Mouse (Mus musculus): ENCODE measurements around the gene Zbtb16. TPM values are rescaled to one million over a fixed set of nuclear protein-coding genes. Genes with fewer than 3 reads are reported as not detected.

The Zbtb16 gene
- polyA plus RNA-seq, 1 experiment from 2014 or later, result 2.5 TPM

- Histone ChIP-seq H3K36me3 (replicated peaks; ENCODE audit: insufficient read depth, low read length) (no peaks in the 10 kb centered on the region), H3K4me1 (ENCODE audit: insufficient read depth) (peaks cover 44% of the 10 kb centered on the region), H3K9me3 (ENCODE audit: low read length) (no peaks in the 10 kb centered on the region), H3K27me3 (ENCODE audit: insufficient read depth, low read length) (no peaks in the 10 kb centered on the region), H3K4me2 (ENCODE audit: low read depth, low read length) (no peak overlapping the region), H3K4me3 (ENCODE audit: low read depth, low read length) (no peak overlapping the region), H3K9ac (replicated peaks) (no peak overlapping the region), H3K27ac (ENCODE audit: low read depth) (peak overlapping the region; percentile 66)
- DNase-seq, result no peak
- WGBS (ENCODE audit: insufficient replicate concordance), result 12% methylated on average over 8 of the region's 8 CpGs
- peak; percentile 16; the same call in 1 of the 2 replicates for ATAC-seq
- TF ChIP-seq EP300 (IDR thresholded peaks at IDR 0.05; ENCODE audit: low read depth), result no peak
- TF ChIP-seq CTCF (IDR thresholded peaks at IDR 0.05; ENCODE audit: low read depth), result no peak
Observed at GRCm38 (mm10) chr9:48795095-48795494, 40.9 kb downstream of the Zbtb16 start.

GRCm38 (mm10) chr9:48794463-48794862, 41.6 kb downstream of the Zbtb16 start:
- H3K27me3 ChIP-seq (ENCODE audit: insufficient read depth, low read length), result no peaks in the 10 kb centered on the region
- no peak overlapping the region for H3K4me2 ChIP-seq (ENCODE audit: low read depth, low read length)
- no peak overlapping the region for H3K4me3 ChIP-seq (ENCODE audit: low read depth, low read length)
- TF ChIP-seq CTCF (IDR thresholded peaks at IDR 0.05; ENCODE audit: low read depth) (no peak), EP300 (IDR thresholded peaks at IDR 0.05; ENCODE audit: low read depth) (no peak)
- no peaks in the 10 kb centered on the region for H3K9me3 ChIP-seq (ENCODE audit: low read length)
- no peak overlapping the region for H3K9ac ChIP-seq (replicated peaks)
- no peak for ATAC-seq
- 0 out of 2 replicates have a peak overlapping the region, but pooled peaks have one; percentile 66 for H3K27ac ChIP-seq (ENCODE audit: low read depth)
- DNase-seq, result no peak
- WGBS (ENCODE audit: insufficient replicate concordance), result 53% methylated on average over 2 of the region's 2 CpGs
- peaks cover 44% of the 10 kb centered on the region for H3K4me1 ChIP-seq (ENCODE audit: insufficient read depth)
- no peaks in the 10 kb centered on the region for H3K36me3 ChIP-seq (replicated peaks; ENCODE audit: insufficient read depth, low read length)

- TF ChIP-seq EP300 (IDR thresholded peaks at IDR 0.05; ENCODE audit: low read depth) (no peak), CTCF (IDR thresholded peaks at IDR 0.05; ENCODE audit: low read depth) (no peak)
- Histone ChIP-seq H3K4me1 (ENCODE audit: insufficient read depth) (peaks cover 38% of the 10 kb centered on the region), H3K27ac (ENCODE audit: low read depth) (no peak overlapping the region), H3K4me3 (ENCODE audit: low read depth, low read length) (no peak overlapping the region), H3K36me3 (replicated peaks; ENCODE audit: insufficient read depth, low read length) (no peaks in the 10 kb centered on the region), H3K27me3 (ENCODE audit: insufficient read depth, low read length) (no peaks in the 10 kb centered on the region), H3K9me3 (ENCODE audit: low read length) (no peaks in the 10 kb centered on the region), H3K9ac (replicated peaks) (no peak overlapping the region), H3K4me2 (ENCODE audit: low read depth, low read length) (no peak overlapping the region)
- WGBS (ENCODE audit: insufficient replicate concordance), result 48% methylated on average over 4 of the region's 4 CpGs
- ATAC-seq (no peak), DNase-seq (no peak)
Observed at GRCm38 (mm10) chr9:48793638-48794188, 42.3 kb downstream of the Zbtb16 start.

- Histone ChIP-seq H3K36me3 (replicated peaks; ENCODE audit: insufficient read depth, low read length) (no peaks in the 10 kb centered on the region), H3K4me3 (ENCODE audit: low read depth, low read length) (no peak overlapping the region), H3K9ac (replicated peaks) (no peak overlapping the region), H3K27me3 (ENCODE audit: insufficient read depth, low read length) (no peaks in the 10 kb centered on the region), H3K4me1 (ENCODE audit: insufficient read depth) (peaks cover 41% of the 10 kb centered on the region), H3K9me3 (ENCODE audit: low read length) (no peaks in the 10 kb centered on the region), H3K4me2 (ENCODE audit: low read depth, low read length) (no peak overlapping the region), H3K27ac (ENCODE audit: low read depth) (no peak overlapping the region)
- ATAC-seq (no peak), DNase-seq (no peak)
- 73% methylated on average over 10 of the region's 10 CpGs for WGBS (ENCODE audit: insufficient replicate concordance)
- TF ChIP-seq CTCF (IDR thresholded peaks at IDR 0.05; ENCODE audit: low read depth), result no peak
- TF ChIP-seq EP300 (IDR thresholded peaks at IDR 0.05; ENCODE audit: low read depth), result no peak
Observed at GRCm38 (mm10) chr9:48790575-48790974, 45.4 kb downstream of the Zbtb16 start.

- DNase-seq, result no peak
- H3K27ac ChIP-seq (ENCODE audit: low read depth), result no peak overlapping the region
Observed at GRCm38 (mm10) chr9:48787906-48788410, 48.1 kb downstream of the Zbtb16 start.

GRCm38 (mm10) chr9:48787321-48787720, 48.7 kb downstream of the Zbtb16 start:
- H3K36me3 ChIP-seq (replicated peaks; ENCODE audit: insufficient read depth, low read length), result no peaks in the 10 kb centered on the region
- peaks cover 19% of the 10 kb centered on the region for H3K4me1 ChIP-seq (ENCODE audit: insufficient read depth)
- 38% methylated on average over 1 of the region's 1 CpGs for WGBS (ENCODE audit: insufficient replicate concordance)
- no peak overlapping the region for H3K4me3 ChIP-seq (ENCODE audit: low read depth, low read length)
- no peaks in the 10 kb centered on the region for H3K9me3 ChIP-seq (ENCODE audit: low read length)
- no peaks in the 10 kb centered on the region for H3K27me3 ChIP-seq (ENCODE audit: insufficient read depth, low read length)
- ATAC-seq, result peak; percentile 15; the same call in 1 of the 2 replicates
- TF ChIP-seq EP300 (IDR thresholded peaks at IDR 0.05; ENCODE audit: low read depth) (peak; percentile 69), CTCF (IDR thresholded peaks at IDR 0.05; ENCODE audit: low read depth) (no peak)
- H3K4me2 ChIP-seq (ENCODE audit: low read depth, low read length), result no peak overlapping the region
- no peak overlapping the region for H3K9ac ChIP-seq (replicated peaks)
- H3K27ac ChIP-seq (ENCODE audit: low read depth), result no peak overlapping the region
- DNase-seq, result no peak

More at GRCm38 (mm10) chr9:48787906-48788410, 48.1 kb downstream of the Zbtb16 start:
- TF ChIP-seq EP300 (IDR thresholded peaks at IDR 0.05; ENCODE audit: low read depth), result no peak
- no peak for TF ChIP-seq CTCF (IDR thresholded peaks at IDR 0.05; ENCODE audit: low read depth)
- no peak overlapping the region for H3K9ac ChIP-seq (replicated peaks)
- no peak for ATAC-seq
- WGBS (ENCODE audit: insufficient replicate concordance), result 62% methylated on average over 9 of the region's 9 CpGs
- no peaks in the 10 kb centered on the region for H3K27me3 ChIP-seq (ENCODE audit: insufficient read depth, low read length)
- no peak overlapping the region for H3K4me3 ChIP-seq (ENCODE audit: low read depth, low read length)
- H3K4me1 ChIP-seq (ENCODE audit: insufficient read depth), result peaks cover 24% of the 10 kb centered on the region
- no peaks in the 10 kb centered on the region for H3K36me3 ChIP-seq (replicated peaks; ENCODE audit: insufficient read depth, low read length)
- H3K9me3 ChIP-seq (ENCODE audit: low read length), result no peaks in the 10 kb centered on the region
- no peak overlapping the region for H3K4me2 ChIP-seq (ENCODE audit: low read depth, low read length)
